14 mouse cellular contexts compared by ENCODE assay signal in the genomic region with DNA sequence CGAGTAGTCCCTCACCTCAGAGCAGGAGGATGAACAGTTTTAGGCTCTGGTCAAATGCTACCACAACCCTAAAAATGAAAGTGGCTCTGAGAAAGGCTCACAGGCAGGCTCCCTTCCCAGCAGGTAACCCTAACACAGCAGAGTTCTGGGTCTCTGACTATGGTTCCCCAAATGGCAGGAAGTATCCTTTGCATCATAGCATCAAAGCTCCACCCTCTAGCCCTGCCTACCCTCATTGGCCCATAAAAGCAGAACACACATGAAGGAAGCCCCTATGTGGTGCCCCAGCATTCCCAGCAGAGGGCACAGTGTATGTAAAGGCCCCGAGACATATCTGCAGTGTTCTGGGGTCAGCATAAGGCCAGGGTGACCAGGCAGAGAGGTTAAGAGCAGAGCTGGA.
A peak's percentile ranks its signal among the peaks of the same experiment; 100 is the strongest.
DNase-seq lines count a peak whose midpoint lies in the region; ATAC-seq and TF ChIP-seq lines count a peak whose summit lies in the region.
"Had no signal": no experiment of that assay in that cellular context is flagged by ENCODE, and none has a peak within 500 bp of the region (broad histone marks: within the 10 kb centered on the region; RNA-seq: fewer than 3 reads in every experiment).

No protein-coding gene starts in this region.

- H3K27me3 ChIP-seq in kidney, postnatal 0 days (ENCODE audit: insufficient read depth, low read length), result no peaks in the 10 kb centered on the region
- H3K27me3 ChIP-seq in thymus, adult 2 months (ENCODE audit: control insufficient read depth, insufficient read depth, low read length), result no peaks in the 10 kb centered on the region
- H3K27me3 ChIP-seq: kidney, embryonic 15.5 days; midbrain, embryonic 13.5 days had no signal

- no peak overlapping the region for H3K4me2 ChIP-seq in kidney, postnatal 0 days (ENCODE audit: low read length)
- H3K4me2 ChIP-seq: kidney, embryonic 15.5 days; midbrain, embryonic 13.5 days had no signal

- H3K9ac ChIP-seq in kidney, postnatal 0 days (ENCODE audit: low read depth, low read length), result no peak overlapping the region
- H3K9ac ChIP-seq: kidney, embryonic 15.5 days; midbrain, embryonic 13.5 days had no signal

- no peak for DNase-seq in kidney, postnatal 0 days (ENCODE audit: low spot score)
- no peak for DNase-seq in kidney, postnatal 36 days
- peak; percentile 53 for DNase-seq in c-Kit-positive CD71-negative TER-119-negative erythroid progenitor cells, embryonic 14.5 days (ENCODE audit: low read depth)
- peak; percentile 26 for DNase-seq in thymus, adult 2 months
- DNase-seq in ovary, adult 18-20 months (ENCODE audit: low spot score), result no peak
- no peak for DNase-seq in ovary, postnatal 14 days (ENCODE audit: low spot score)
- DNase-seq in layer of hippocampus, adult 9-10 months (ENCODE audit: low spot score), result no peak
- DNase-seq: adrenal gland, postnatal 14 days; gastrocnemius, adult 2 months had no signal

- no peaks in the 10 kb centered on the region for H3K36me3 ChIP-seq in kidney, postnatal 0 days (ENCODE audit: insufficient read depth, low read length)
- no peaks in the 10 kb centered on the region for H3K36me3 ChIP-seq in thymus, adult 2 months (ENCODE audit: control insufficient read depth, insufficient read depth, low read length)
- H3K36me3 ChIP-seq: kidney, embryonic 15.5 days; midbrain, embryonic 13.5 days had no signal

- H3K27ac ChIP-seq in kidney, postnatal 0 days, result no peak overlapping the region
- no peak overlapping the region for H3K27ac ChIP-seq in thymus, adult 2 months (ENCODE audit: control insufficient read depth, insufficient read depth, low read length)
- H3K27ac ChIP-seq: gastrocnemius, adult 2 months; kidney, embryonic 15.5 days; midbrain, embryonic 13.5 days had no signal

- no peak for TF ChIP-seq POLR2A in thymus, adult 2 months (IDR thresholded peaks at IDR 0.05; ENCODE audit: control insufficient read depth, extremely low read depth, insufficient read depth, low read length, poor library complexity)

- H3K4me3 ChIP-seq in kidney, postnatal 0 days (replicated peaks; ENCODE audit: low read depth, low read length), result no peak overlapping the region
- no peak overlapping the region for H3K4me3 ChIP-seq in thymus, adult 2 months (ENCODE audit: control insufficient read depth, insufficient read depth, low read length)
- H3K4me3 ChIP-seq: gastrocnemius, adult 2 months; kidney, embryonic 15.5 days; midbrain, embryonic 13.5 days had no signal

- H3K9me3 ChIP-seq in kidney, postnatal 0 days (replicated peaks; ENCODE audit: low read length), result no peaks in the 10 kb centered on the region
- H3K9me3 ChIP-seq: kidney, embryonic 15.5 days; midbrain, embryonic 13.5 days had no signal

- ATAC-seq in kidney, postnatal 0 days (replicated peaks; ENCODE audit: low FRiP score, low read depth), result no peak
- ATAC-seq in megakaryocyte, adult 5-6 weeks (ENCODE audit: poor library complexity, severe bottlenecking), result peak; percentile 96
- ATAC-seq: hindbrain, embryonic 16.5 days; midbrain, embryonic 13.5 days; Patski had no signal

- no peaks in the 10 kb centered on the region for H3K4me1 ChIP-seq in kidney, postnatal 0 days (replicated peaks; ENCODE audit: insufficient read depth, low read length)
- H3K4me1 ChIP-seq in thymus, adult 2 months (replicated peaks; ENCODE audit: control insufficient read depth, insufficient read depth, low read length), result no peaks in the 10 kb centered on the region; the same call in 1 of the 2 replicates
- H3K4me1 ChIP-seq: kidney, embryonic 15.5 days had no signal

- TF ChIP-seq CTCF in kidney, postnatal 0 days (IDR thresholded peaks at IDR 0.05; ENCODE audit: low read depth), result 0 out of 2 replicates have a peak, but pooled peaks have one; percentile 10
- TF ChIP-seq CTCF in thymus, adult 2 months (IDR thresholded peaks at IDR 0.05; ENCODE audit: borderline replicate concordance, control insufficient read depth, extremely low read depth, insufficient read depth, low read length, poor library complexity), result no peak

- 78% methylated on average over 2 of the region's 2 CpGs for WGBS in kidney, postnatal 0 days
- WGBS in thymus, adult 2 months, result 28% methylated on average over 2 of the region's 2 CpGs

Comparison
In these comparisons a context has a peak if more than half of its experiments do, and no peak if none do; other contexts are left out.
1. DNase-seq: peak in c-Kit-positive CD71-negative TER-119-negative erythroid progenitor cells, embryonic 14.5 days (single experiment) and thymus, adult 2 months (single experiment); none in kidney, postnatal 0 days (single experiment), kidney, postnatal 36 days (0 of 2), ovary, adult 18-20 months (single experiment), ovary, postnatal 14 days (single experiment) and layer of hippocampus, adult 9-10 months (single experiment).